Mouse (Mus musculus) cerebellum, adult 11 months (tissue): ENCODE results near the gene Rbm20.

Experiments
- DNase-seq: peaks from one replicate; pipeline ENCODE4 v3.0.0; 2022

The Rbm20 gene

GRCm38 (mm10) chr19:53854978-53855377 lies 177.9 kb downstream of the Rbm20 start:
- no peak for DNase-seq

- DNase-seq, result no peak
These were observed 178.7 kb downstream of the Rbm20 start for GRCm38 (mm10) chr19:53855781-53856180.

GRCm38 (mm10) chr19:53856794-53857193 lies 179.7 kb downstream of the Rbm20 start:
- no peak for DNase-seq

GRCm38 (mm10) chr19:53857962-53858361 lies 180.9 kb downstream of the Rbm20 start:
- no peak for DNase-seq

GRCm38 (mm10) chr19:53859149-53859548 lies 182.0 kb downstream of the Rbm20 start:
- DNase-seq, result no peak

- DNase-seq, result no peak
These were observed 182.5 kb downstream of the Rbm20 start for GRCm38 (mm10) chr19:53859593-53859992.

- no peak for DNase-seq
These were observed 184.2 kb downstream of the Rbm20 start for GRCm38 (mm10) chr19:53861346-53861745.

GRCm38 (mm10) chr19:53862573-53863246 lies 185.6 kb downstream of the Rbm20 start:
- no peak for DNase-seq

- no peak for DNase-seq
These were observed 190.1 kb downstream of the Rbm20 start for GRCm38 (mm10) chr19:53867238-53867637.

GRCm38 (mm10) chr19:53868125-53868524 lies 191.0 kb downstream of the Rbm20 start:
- no peak for DNase-seq

GRCm38 (mm10) chr19:53868796-53869195 lies 191.7 kb downstream of the Rbm20 start:
- DNase-seq, result no peak

GRCm38 (mm10) chr19:53869427-53870385 lies 192.6 kb downstream of the Rbm20 start:
- no peak for DNase-seq

GRCm38 (mm10) chr19:53870568-53870967 lies 193.5 kb downstream of the Rbm20 start:
- no peak for DNase-seq

GRCm38 (mm10) chr19:53871502-53871901 lies 194.4 kb downstream of the Rbm20 start:
- DNase-seq, result no peak

GRCm38 (mm10) chr19:53872994-53873713 lies 196.0 kb downstream of the Rbm20 start:
- no peak for DNase-seq

- no peak for DNase-seq
These were observed 198.1 kb downstream of the Rbm20 start for GRCm38 (mm10) chr19:53875246-53875645.

GRCm38 (mm10) chr19:53877779-53878178 lies 200.7 kb downstream of the Rbm20 start:
- DNase-seq, result no peak

- DNase-seq, result no peak
These were observed 203.4 kb downstream of the Rbm20 start for GRCm38 (mm10) chr19:53880460-53880859.

GRCm38 (mm10) chr19:53881786-53882185 lies 204.7 kb downstream of the Rbm20 start:
- DNase-seq, result no peak

GRCm38 (mm10) chr19:53885450-53885849 lies 208.3 kb downstream of the Rbm20 start:
- DNase-seq, result no peak

GRCm38 (mm10) chr19:53886576-53887370 lies 209.7 kb downstream of the Rbm20 start:
- peak; percentile 12 for DNase-seq

- no peak for DNase-seq
These were observed 210.7 kb downstream of the Rbm20 start for GRCm38 (mm10) chr19:53887822-53888221.
